Mouse (Mus musculus): ENCODE measurements around the gene Gm47189. TPM values are rescaled to one million over a fixed set of nuclear protein-coding genes. Genes with fewer than 3 reads are reported as not detected.
"Not testable (repeated sequence)": the region's sequence is repeated elsewhere in the genome, so short reads cannot be mapped to it uniquely, and the experiment has no call there.

The Gm47189 gene
- polyA plus RNA-seq (2015; fragmentation: Nextera tagmentation; extraction: Ambion mirVana) = not detected in 2 replicates

DNA sequence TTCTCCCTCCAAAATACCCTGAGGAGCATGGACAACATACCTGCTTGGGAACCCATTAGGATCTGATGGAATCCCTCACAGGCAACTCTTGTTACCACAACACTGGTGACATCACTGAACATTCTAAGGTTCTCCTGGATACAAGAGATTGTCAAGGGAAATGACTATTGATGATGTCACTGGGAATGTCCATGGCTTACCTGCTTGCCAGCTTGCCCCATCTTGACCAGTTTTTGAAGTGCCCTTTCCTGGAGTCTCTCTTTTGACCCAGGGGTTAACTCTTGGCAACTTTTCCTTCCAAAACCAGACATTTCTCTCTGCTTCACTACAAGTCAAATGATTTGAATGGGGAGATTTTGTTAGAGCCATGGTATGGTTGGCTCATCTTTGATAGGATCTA lies at the start of gene Gm47189:
Gm47189 (minus strand) TSS at position 101 of the 400 bp plus-strand sequence.
- H3K9ac ChIP-seq; H3K4me3 ChIP-seq; H3K4me2 ChIP-seq; H3K4me1 ChIP-seq; H3K27me3 ChIP-seq; ATAC-seq (ENCODE audit: borderline replicate concordance, extremely low read depth, low FRiP score, low TSS enrichment); H3K27ac ChIP-seq; H3K36me3 ChIP-seq; H3K9me3 ChIP-seq: not testable (repeated sequence)

DNA sequence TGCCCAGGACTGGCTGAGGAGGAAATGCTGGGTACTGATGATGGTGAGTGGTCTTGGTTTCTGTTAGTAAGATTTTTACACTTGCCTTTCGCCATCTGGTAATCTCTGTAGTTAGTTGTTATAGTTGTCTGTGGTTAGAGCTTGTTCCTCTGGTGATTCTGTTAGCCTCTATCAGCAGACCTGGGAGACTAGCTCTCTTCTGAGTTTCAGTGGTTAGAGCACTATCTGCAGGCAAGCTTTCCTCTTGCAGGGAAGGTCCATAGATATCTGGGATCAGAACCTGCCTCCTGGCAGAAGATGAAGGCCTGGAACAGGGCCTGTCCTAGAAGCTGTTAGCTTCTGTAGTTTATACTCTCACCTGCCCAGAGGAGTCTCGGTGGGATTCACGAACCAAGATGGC lies 16.3 kb downstream of the Gm47189 start:
- H3K36me3 ChIP-seq; ATAC-seq (ENCODE audit: borderline replicate concordance, extremely low read depth, low FRiP score, low TSS enrichment); H3K4me2 ChIP-seq; H3K27ac ChIP-seq; H3K27me3 ChIP-seq; H3K4me1 ChIP-seq; H3K9me3 ChIP-seq; H3K4me3 ChIP-seq; H3K9ac ChIP-seq: not testable (repeated sequence)
- WGBS = 63% methylated on average over 2 of the region's 3 CpGs

DNA sequence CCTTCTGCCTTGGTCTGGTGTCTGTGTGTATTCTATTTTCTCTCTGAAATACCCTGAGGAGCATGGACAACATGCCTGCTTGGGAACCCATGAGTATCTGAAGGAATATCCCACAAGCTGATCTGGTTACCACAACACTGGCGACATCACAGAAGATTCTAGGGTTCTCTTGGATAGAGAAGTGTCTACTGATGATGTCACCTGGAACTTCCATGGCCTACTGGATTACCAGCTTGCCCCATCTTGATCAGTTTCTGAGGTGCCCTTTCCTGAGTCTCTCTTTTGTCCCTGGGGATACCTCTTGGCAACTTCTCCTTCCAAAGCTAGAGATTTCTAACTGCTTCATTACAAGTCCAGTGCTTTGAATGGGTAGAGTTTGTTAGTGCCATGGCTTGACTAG lies 21.7 kb downstream of the Gm47189 start, which contains the start of gene Gm7929:
Gm7929 (minus strand) TSS at position 101 of the 400 bp plus-strand sequence.
- H3K9ac ChIP-seq; H3K36me3 ChIP-seq; H3K27ac ChIP-seq; ATAC-seq (ENCODE audit: borderline replicate concordance, extremely low read depth, low FRiP score, low TSS enrichment); H3K4me2 ChIP-seq; H3K27me3 ChIP-seq; H3K4me1 ChIP-seq; H3K9me3 ChIP-seq; H3K4me3 ChIP-seq: not testable (repeated sequence)
- WGBS = 82% methylated on average over 1 of the region's 1 CpGs

DNA sequence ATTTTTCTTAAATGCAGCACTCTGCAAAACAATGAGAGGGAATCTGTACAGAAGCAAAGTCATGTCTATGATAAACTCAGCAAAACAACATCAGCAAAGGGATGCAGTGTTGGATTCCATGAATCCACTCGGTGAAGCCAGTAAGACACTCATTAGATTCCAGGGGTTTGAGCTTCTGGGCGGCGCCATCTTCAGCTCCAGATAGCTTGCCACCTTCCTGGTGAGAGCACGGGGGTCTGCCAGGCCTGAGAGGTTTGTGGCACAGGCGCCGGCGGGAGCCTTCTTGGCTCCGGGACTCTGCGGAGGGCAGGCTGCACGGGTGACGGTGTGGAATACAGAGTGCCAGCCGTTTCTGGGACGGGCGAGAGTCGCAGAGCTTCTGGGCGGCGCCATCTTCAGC lies 48.8 kb downstream of the Gm47189 start:
- ATAC-seq (ENCODE audit: borderline replicate concordance, extremely low read depth, low FRiP score, low TSS enrichment); H3K27me3 ChIP-seq; H3K36me3 ChIP-seq; H3K9me3 ChIP-seq; H3K4me3 ChIP-seq; H3K9ac ChIP-seq; H3K27ac ChIP-seq; H3K4me1 ChIP-seq; H3K4me2 ChIP-seq: not testable (repeated sequence)
- 64% methylated on average over 17 of the region's 17 CpGs for WGBS

DNA sequence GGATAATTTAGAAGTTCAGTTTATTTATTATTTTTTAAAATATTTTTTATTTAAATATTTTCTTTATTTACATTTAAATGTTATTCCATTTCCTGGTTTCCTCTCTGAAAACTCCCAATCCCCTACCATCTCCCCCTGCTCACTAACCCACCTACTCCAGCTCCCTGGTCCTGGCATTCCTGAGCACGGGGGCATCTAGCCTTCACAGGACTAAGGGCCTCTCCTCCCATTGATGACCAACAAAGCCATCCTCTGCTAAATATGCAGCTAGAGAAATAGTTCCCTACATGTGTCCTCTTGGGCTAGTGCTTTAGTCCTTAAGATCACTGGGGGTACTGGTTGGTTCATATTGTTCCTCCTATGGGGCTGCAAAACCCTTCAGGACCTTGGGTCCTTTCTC lies 55.1 kb downstream of the Gm47189 start:
- H3K9me3 ChIP-seq; H3K4me1 ChIP-seq; ATAC-seq (ENCODE audit: borderline replicate concordance, extremely low read depth, low FRiP score, low TSS enrichment); H3K27ac ChIP-seq; H3K27me3 ChIP-seq; H3K4me3 ChIP-seq; H3K9ac ChIP-seq; H3K36me3 ChIP-seq; H3K4me2 ChIP-seq: not testable (repeated sequence)
- 77% methylated on average over 1 of the region's 1 CpGs for WGBS

Other genes starting within 250 kb of the Gm47189 start
- not detected in 2 replicates for gene Gm7970, start 216.9 kb downstream of the Gm47189 start, polyA plus RNA-seq (2015; fragmentation: Nextera tagmentation; extraction: Ambion mirVana)
- gene 1700049E17Rik2, start 199.2 kb downstream of the Gm47189 start, polyA plus RNA-seq (2015; fragmentation: Nextera tagmentation; extraction: Ambion mirVana) = not detected in 2 replicates
- not detected in 2 replicates for gene Gm3072, start 147.8 kb downstream of the Gm47189 start, polyA plus RNA-seq (2015; fragmentation: Nextera tagmentation; extraction: Ambion mirVana)
- gene Gm3676, start 126.0 kb downstream of the Gm47189 start, polyA plus RNA-seq (2015; fragmentation: Nextera tagmentation; extraction: Ambion mirVana) = not detected in 2 replicates
- gene Gm8068, start 70.6 kb downstream of the Gm47189 start, polyA plus RNA-seq (2015; fragmentation: Nextera tagmentation; extraction: Ambion mirVana) = not detected in 2 replicates
- gene Gm7929, start 21.8 kb downstream of the Gm47189 start, polyA plus RNA-seq (2015; fragmentation: Nextera tagmentation; extraction: Ambion mirVana) = not detected in 2 replicates
- gene Gm7980, start 134.8 kb upstream of the Gm47189 start, polyA plus RNA-seq (2015; fragmentation: Nextera tagmentation; extraction: Ambion mirVana) = not detected in 2 replicates
- gene 1700049E17Rik1, start 152.5 kb upstream of the Gm47189 start, polyA plus RNA-seq (2015; fragmentation: Nextera tagmentation; extraction: Ambion mirVana) = not detected in 2 replicates
- gene 1700024B05Rik, start 171.6 kb upstream of the Gm47189 start, polyA plus RNA-seq (2015; fragmentation: Nextera tagmentation; extraction: Ambion mirVana) = not detected in 2 replicates
- gene Gm6401, start 195.5 kb upstream of the Gm47189 start, polyA plus RNA-seq (2015; fragmentation: Nextera tagmentation; extraction: Ambion mirVana) = not detected in 2 replicates
- gene Gm3543, start 210.9 kb upstream of the Gm47189 start, polyA plus RNA-seq (2015; fragmentation: Nextera tagmentation; extraction: Ambion mirVana) = not detected in 2 replicates

All from lung, embryonic 15.5 days (tissue).